Mouse (Mus musculus) adrenal gland, postnatal 25 days (tissue): ENCODE data around the gene Atf7ip. TPM values are rescaled to one million over a fixed set of nuclear protein-coding genes. Genes with fewer than 3 reads are reported as not detected.
"Not testable (repeated sequence)": the region's sequence is repeated elsewhere in the genome, so short reads cannot be mapped to it uniquely, and the experiment has no call there.

Experiments
- DNase-seq: peaks from one replicate; pipeline ENCODE4 v3.0.0; 2021; ENCODE audit warnings: mixed read lengths
- long read RNA-seq: library from polyadenylated mRNA; stranded (forward); transcript quantifications from one replicate; pipeline ENCODE4 v2.0.0, GENCODE M21; 2021
- total RNA-seq: library from RNA; stranded (reverse); gene quantifications from 2 replicates; pipeline ENCODE4 v1.2.3, GENCODE M21; 2021

Gene Atf7ip
- total RNA-seq, result 84.0 and 117 TPM in 2 replicates
- long read RNA-seq, partial matches to known transcripts, result 3 of 9 reads
- long read RNA-seq, other reads (novel, unspliced or antisense), result 6 of 9 reads

DNA sequence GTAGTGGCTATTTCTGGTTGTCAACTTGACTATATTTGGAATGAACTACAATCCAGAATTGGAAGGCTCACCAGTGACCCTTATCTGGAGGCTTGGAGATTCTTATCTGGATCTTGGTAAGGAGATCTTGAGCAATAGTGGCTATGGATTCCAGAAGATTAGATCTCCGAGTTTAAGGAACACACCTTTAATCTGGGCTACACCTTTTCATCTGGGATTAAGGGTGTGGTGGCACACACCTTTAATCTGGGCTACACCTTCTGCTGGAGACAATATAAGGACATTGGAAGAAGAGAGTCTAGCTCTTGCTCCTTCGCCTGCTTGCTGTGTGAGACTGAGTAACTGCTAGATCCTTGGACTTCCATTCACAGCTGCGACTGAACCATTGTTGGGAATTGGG is at the start of gene Atf7ip:
Gene Atf7ip (plus strand): TSS at position 301 of the 400 bp plus-strand sequence.
- DNase-seq, result not testable (repeated sequence)

DNA sequence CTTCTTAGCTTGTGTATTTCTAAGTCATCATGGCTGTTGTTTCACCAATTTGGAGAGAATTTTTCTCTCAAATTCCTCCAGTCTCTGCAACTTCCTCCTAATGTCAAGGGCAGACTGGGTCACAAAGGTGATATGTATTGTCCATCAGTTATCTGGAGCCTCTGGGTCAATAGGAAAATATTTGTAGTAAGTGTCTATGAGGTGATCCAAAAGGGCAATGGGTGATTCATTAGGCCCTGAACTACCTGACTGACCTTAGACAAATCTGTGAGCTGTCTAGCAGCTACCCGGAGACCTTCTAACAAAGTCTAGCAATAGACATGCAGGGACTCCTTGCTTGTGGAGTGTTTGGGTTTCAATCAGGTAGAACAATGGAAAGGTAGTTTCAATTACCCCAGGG is 49.7 kb upstream of the Atf7ip start:
- DNase-seq, result no peak

DNA sequence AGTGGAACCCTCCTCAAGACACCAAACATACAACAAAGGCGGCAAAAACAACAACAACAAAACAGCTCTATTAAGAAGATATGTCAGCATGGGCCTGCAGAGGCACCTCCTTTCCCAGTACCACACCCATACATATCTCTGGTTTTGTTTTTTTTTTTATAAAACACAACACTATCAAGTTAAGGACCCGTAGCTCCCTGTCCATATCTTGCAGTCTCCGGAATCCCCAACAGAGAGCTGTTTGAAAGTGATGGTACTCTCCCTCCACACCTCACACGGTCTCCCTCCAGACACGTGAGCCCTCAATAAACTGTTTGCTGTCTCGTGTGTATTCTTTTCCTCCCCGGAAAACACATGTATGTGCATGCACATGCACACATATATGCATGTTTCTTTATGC is 46.8 kb upstream of the Atf7ip start:
- DNase-seq, result no peak

DNA sequence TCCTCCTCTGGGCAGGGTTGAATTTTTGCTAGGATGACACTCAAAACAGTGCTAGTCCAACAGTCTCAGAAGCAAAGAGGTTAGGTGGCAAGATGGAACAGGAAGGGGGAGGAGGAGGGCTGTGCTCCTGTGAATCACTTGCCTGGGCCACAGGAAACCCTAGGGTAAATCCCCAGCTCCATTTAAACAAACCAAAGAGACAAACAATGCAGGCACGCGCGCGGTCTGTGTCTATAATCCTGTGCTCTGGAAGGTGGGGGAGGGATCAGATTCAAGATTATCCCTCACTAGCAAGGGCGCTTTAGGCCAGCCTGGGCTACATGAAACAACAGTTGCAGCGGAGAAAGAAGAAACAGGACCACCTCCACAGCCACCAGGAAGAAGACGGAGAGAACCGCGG is 42.5 kb upstream of the Atf7ip start:
- DNase-seq, result no peak

DNA sequence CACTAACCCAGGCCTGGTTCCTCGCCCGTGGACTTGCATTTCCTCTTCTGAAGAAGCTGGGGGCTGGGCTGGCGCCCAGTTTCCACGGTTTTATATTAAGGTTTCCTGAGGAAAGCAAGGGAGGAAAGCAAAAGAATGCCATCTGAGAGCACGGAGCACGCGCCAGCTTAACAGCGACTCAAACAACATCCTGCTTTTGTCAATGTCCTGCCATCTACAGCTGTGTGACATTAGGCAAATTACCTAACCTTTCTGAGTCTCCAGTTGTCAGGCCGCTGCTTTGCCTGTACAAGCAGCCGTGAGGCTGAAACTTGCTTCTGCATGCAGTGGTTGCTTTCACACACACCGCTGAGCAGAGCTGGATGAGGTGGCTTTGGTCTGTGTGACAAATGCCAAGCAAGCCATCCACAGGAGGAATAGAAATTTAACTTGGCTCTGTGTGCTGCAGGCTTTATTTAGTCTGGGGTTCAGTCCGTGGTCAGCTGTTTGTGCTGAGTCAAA is 41.8 kb upstream of the Atf7ip start:
- no peak for DNase-seq

DNA sequence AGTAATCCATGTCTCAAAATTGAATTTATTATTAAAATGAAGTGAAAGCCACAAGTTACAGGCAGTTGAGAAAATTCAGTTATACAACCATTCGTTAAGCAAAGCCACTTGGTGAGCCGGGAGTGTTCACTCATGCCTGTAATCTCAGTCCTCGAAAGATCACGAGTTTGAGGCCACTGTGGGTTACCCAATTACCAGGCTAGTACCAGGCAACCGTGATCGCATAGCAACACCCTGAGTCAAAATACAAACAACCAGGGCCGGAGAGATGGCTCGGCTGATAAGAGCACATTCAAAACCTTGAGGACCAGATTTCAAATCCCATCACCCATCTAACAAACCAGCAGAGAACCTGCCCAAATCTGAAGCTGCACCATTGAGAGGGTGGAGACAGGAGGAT is 40.9 kb upstream of the Atf7ip start:
- DNase-seq, result no peak

DNA sequence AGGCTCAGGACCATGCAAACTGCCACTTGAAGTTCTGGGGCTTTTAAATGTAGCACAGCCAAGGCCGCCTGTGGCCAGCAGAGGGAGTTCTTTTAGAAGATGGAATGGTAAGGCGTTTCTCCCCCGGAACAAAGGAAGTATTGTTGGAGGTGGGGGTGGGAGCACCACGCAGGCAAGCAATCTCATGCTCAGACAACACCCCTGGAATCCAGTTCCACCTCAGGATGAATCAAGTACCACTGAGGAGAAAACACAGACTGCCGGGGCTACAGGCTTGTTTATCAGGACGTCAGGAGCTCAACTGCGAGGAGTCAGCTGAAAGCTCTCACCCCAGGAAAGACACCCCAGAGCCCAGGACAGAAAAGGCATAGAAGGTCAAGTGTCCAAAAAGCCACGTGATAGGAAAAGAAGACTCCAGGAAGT is 40.0 kb upstream of the Atf7ip start:
- DNase-seq, result peak; percentile 70

DNA sequence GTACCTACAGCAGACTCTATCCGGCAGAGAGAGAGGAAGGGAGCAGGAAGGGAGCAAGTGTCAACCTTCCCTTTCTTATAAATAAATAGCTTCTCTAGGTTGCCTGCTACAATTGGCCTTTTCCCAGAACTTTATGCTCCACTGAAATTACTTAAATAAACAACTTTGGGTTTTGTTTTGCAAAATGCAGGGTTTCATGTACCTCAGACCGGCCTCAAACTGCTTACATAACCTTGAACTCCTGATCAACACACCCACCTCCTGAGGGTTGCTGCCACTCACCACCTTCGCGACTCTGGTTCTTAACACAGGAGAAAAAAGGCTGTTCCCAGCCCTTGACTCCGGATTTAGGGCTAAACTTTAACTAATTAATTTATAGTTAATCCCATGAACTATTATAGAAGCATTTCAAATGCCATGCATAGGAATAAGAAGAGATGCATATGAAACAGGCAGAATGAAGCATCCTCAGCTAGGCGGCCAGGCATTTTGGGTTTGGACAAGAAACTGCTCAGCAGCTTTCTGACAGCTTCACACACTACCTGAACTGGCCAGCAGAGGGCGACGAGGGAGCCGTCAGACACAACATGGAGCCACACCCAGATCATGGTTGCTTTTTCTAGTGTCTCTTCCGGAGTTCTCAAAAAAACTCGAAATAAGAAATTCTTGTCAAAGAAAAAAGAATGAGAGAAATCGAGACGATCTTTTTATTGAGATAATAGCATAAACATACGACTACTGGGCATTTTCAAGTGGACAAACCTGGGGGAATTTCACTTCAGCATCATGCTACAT is 38.8 kb upstream of the Atf7ip start:
- DNase-seq, result peak; percentile 86

DNA sequence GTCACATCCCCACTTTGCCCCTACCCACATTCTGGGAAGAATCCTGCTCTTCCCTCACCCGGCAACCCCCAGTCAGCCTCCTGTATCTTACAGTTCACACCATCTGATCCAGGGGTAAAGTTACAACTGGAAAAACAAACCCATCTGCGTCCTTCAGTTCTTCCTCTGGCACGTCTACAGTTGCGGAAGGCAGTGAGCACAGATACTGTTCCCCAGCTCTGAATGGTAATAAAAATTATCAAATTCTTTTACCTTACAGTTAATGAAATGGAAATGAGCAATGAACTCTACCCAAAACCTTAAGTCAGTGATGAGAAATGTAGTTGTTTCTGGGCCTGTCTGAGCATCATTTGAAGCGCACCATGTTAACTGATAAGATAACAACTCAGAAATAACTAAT is 38.1 kb upstream of the Atf7ip start:
- DNase-seq, result no peak

DNA sequence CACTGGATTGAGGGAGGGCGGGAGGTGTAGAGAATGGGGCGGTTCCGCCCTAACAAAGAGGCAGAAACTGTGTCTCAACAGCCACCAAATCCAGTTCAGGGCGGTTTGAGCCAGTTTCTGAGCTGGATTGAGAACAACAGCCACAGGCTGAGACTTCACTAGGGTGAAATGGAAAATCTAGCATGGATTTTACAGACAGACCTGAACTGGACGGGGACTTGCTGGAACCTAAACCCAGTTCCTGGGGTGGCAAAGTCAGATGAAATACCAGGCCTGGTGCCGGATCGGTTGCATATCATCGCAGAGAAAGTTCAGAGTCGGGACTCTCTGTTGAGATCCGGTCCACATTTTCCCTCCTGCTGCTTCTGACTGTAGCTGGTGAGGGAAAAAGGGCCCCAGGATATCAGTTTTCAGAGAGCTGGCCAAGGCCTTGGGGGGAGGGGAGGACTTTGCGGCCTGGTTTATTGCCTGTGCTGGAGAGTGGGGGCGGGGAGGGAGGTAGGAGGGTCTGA is 37.5 kb upstream of the Atf7ip start:
- DNase-seq, result peak; percentile 88

DNA sequence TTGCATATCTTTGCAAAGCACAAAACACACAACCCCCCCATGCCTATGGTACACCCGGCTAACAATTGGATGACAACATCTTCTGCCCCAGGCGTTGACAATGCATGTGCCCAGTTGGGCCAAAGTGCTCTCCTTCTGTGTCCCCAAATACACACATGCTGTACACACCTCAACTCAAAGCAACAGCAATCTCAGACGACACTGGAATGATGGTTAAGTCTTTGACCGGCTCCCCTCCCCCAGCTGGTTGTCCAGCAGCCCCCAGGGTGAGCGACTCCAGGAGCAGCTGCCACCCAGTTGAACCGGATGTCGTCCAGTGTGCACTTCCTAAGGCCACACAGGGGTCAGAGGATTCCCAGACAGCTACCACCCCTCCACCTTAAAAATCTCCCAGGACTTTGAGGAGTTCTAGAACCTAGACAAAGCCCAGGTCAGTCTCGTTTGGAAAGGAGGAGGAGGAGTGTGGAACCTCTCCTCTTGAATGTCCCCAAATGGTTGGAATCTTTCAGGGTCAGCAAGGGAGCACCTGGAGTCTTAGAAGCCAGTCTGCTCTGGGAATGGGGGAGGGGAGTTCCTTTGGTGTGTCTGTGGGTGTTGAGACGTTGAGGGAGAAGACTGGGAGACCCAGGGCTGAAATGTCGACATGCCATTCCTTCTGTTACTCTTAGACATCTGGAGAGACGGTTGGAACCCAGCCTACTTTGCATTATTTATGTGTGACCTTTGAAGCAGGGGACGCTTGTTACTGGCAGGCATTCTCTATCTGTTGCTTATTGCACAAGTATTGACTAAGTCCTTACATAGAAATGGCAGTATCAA is 36.8 kb upstream of the Atf7ip start:
- DNase-seq, result peak; percentile 27

DNA sequence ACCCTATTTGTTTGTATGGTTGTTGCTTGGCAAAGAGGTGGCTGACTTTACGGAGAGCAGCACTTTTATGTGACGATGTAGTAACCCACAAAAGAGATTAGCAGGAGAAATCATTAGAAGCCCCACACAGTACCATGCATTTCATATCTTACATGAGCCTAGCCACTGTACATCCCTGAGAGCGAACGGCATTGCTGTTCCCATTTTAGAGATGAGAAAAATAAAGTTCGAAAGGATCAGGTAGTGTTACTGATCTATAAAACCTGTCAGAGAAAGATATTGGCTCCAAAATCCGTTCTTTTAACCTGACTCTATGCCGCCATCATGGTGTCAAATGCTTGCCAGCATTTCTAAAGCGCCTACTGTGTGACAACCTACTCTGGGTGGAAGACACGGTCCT is 36.2 kb upstream of the Atf7ip start:
- no peak for DNase-seq

DNA sequence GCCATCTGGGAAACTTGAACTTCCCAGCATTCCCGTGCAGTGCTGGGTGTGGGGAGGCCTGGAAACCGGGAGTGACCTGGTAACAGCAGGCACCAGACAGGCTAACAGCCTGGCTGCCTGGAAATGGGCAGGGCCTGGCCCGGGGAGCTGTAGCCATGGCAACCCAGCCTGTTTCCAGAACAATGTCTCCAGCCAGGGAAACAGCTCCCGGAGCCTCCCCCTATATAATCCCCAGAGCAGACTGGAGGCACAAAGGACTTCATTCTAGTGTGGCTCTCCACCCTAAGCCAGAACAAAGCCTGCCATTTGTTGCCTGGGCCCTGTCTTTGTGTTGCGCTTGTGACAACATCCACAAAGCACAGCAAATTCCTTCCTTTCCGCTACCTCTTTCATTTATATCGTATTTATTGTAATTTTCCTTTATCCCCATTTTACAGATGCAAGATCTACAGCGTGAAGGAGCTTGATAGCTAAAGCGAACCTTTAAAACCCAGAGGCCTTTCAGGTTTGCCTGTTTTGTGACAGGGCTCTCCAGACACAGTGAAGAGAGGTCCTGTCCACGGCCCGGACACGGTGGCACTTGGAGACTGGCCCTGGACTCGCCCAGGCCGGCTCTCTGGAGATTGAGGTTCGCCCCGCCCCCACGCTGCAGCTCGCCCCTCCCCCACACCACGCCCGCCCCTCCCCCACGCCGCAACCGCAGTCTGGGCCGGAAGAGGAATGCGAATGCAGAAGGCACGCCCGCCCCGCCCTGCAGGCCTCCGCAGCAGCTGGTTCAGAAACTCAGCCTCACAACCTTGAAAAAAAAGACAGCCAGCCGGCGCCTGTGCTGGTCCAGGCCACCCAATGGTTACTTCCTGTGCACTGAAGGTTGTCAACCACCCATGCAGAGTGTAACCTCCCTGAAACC is 35.4 kb upstream of the Atf7ip start:
- peak; percentile 81 for DNase-seq

DNA sequence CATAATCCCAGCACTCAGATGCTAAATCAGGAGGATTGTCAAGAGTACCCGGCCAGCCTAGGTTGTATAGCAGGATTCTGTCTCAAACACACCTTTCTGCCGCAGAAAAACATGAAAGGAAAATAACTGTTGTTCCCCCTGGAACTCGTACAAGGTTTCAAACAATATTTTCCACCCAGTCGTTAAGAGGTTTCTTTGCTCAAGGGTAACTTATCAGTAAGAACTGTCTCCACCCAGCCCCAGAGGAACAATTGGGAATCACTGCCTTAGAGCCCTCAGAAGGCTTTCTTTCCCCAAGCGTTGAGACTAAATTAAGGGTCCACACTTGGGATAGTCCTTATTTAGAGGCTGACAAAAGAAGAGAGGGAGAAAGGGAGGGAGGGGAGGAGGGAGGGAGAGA is 34.4 kb upstream of the Atf7ip start:
- DNase-seq, result no peak

DNA sequence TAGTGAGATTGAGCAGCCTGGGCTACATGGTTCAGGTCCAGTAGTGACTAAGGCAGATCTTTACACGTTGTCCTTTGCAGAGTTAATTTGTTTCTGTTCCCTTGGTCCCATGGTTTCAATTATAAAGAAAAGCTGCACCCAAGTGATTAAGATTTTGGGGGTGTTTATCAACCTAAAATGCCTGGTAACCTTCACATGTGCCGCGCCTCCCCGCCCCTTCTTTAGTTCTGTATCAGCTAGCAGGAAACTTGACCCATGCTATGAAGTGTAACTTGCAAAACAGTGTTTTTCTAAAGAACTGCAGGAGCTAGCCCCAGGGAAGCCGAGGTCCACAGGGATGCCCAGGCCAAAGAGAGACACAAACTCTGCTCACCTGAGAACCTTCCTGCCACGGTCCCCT is 33.2 kb upstream of the Atf7ip start:
- DNase-seq, result no peak

DNA sequence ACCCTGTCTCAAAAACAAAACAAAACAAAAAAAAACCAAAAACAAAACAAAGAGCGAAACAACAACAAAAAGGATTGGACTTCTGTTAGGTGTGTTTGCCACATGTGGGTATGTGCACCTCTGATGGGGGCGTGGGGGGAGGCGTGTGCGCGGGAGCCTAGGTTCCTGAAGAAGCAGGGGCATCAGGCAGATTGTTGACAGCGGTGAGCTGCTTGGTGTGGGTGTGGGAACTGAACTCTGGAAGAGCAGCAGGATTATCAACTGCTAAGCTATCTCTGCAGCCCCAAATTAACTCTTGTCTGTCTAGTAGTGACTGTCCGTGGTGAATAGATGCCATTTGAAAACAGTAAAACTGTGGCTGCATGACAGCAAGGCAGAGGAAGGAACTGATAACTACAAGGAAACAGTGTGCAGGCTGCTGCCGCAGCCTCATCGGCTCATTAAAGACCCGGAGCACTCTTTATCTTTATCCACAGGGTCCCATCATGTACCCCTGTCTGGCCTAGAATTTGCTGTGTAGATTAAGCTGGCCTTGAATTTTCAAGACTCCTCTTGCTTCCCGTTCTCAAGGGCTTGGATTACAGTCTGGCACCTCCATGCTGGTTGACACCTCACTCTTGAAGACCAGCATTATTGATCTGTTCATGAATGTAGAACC is 32.4 kb upstream of the Atf7ip start:
- no peak for DNase-seq

DNA sequence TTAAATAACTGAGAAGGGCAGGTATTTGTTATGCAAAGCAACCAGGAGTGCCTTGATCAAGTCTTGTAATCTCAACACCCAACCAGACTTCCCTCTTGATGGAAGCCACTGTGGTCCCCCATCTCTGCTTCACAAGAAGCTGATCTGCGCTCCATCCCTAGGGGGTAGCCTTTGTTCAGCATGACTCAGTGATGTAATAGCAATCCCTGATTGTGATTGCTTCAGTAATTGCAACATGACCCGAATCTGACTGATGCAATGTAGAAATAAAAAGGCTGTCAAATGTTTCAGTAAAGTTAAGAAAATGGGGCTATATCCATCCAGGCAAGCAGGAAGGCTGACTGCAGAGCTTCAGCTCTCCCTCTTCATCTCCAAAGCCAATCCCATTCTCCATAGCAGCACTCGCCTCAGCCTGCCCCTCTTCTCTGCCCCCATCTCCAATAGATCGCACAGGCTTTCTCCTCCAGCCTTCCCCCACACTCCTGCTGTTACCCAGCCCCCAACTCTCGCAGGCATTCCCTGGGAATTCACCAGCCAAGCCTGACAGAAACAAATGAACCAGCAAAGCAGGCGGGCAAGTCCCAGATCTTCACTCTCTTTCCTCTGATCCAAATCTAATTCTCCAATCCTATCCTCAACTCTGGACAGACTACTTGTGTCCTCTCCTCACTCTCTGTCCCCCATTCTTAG is 30.7 kb upstream of the Atf7ip start:
- DNase-seq, result no peak

DNA sequence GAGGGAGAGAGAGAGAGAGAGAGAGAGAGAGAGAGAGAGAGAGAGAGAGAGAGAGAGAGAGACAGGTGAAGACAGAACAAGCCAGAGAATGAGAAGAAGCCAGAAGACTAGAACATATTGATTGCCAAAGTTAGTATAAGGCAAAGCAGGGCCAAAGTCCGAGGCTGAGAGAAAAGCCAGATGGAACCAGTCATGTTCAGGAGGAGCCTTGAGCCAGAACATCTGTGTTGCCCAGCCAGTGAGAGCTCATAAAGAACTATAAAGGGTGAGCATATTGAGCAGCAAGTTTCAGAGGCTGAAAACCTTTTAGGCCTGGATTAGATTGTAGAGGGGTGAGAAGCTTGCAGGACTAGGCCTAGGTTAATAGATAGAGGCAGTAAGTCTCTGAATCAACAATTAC is 28.1 kb upstream of the Atf7ip start:
- no peak for DNase-seq

DNA sequence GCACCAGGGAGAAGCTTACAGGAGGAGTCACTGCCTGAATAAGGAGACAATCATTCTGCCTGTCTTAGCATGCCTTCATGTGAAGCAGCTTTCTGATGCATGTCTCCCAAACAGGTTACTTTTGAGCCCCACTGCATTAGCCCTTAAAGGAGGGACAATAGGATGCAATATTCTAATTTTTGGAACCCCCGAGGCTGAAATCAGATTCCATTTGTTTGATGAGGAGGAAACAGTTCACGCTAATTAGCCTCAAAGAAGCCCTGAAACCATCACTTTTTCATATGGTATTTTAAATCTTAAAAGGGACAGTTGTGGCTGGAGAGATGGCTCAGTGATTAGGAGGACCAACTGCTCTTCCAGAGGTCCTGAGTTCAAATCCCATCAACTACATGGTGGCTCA is 22.4 kb upstream of the Atf7ip start:
- DNase-seq, result no peak

DNA sequence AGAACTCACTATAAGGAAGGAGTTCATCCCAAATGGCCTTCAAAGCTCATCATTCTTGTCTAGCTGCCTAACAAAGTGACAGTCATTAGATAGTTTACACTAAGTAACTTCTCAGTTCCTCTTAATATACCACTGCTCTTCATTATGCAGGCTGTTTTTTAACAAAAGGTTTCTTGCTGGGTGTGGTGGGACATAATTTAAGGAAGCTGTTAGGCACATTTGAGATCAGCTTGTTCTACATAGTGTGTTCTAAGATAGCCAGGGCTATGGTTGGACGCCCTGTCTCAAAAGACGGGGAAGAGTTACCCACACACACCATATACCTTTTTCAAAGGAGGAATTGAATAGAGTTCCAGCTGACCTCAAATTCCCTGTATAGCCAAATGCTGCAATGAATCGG is 21.9 kb upstream of the Atf7ip start:
- DNase-seq, result no peak

DNA sequence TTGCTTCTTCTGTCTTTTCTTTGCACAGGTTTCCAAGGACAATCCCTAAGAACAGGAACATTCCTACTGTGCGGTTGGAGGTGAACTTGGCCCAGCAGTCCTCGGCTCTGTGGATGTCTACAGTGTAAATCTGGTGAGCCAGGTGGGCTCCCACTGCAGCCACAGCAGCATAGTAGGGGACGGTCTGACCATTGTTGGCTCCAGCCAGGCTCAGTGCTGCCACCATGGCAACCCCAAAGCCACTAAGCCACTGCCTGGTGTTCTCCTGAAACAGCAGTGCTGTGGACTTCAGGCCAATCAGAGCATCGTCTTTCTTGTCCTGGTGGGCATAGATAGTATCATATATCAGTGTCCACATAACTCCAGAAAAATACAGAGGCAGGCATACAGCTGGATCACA is 19.8 kb upstream of the Atf7ip start:
- DNase-seq, result no peak
